Mouse (Mus musculus) heart, postnatal 0 days (tissue): ENCODE results near the gene Gm6583. TPM values are rescaled to one million over a fixed set of nuclear protein-coding genes. Genes with fewer than 3 reads are reported as not detected.
A peak's percentile ranks its signal among the peaks of the same experiment; 100 is the strongest.

Source experiments
- ATAC-seq: fragments of 200-750 bp; cut with Nextera tagmentation; 2 replicates; pipeline ENCODE4 v1.8.0; 2017; ENCODE audit warnings: low read depth, moderate number of reproducible peaks, moderate library complexity; ENCODE audit not compliant: insufficient read depth
- DNase-seq: peaks from one replicate; pipeline ENCODE4 v3.0.0-alpha.2; 2016; ENCODE audit warnings: low spot score
- H3K27ac ChIP-seq: fragments of 300-500 bp; sonication (generic); 2 replicates; pipeline ENCODE4 v1.5.1; 2014; ENCODE audit warnings: low read depth, mild to moderate bottlenecking
- H3K27me3 ChIP-seq: fragments of 300-500 bp; sonication (generic); 2 replicates; pipeline ENCODE4 v1.6.1; 2014; ENCODE audit warnings: low read length, mixed read lengths; ENCODE audit not compliant: control insufficient read depth, insufficient read depth
- H3K36me3 ChIP-seq: fragments of 300-500 bp; sonication (generic); replicated peaks from 2 replicates; pipeline ENCODE4 v1.6.1; 2014; ENCODE audit warnings: low read length, mixed read lengths; ENCODE audit not compliant: control insufficient read depth, insufficient read depth
- H3K4me1 ChIP-seq: fragments of 300-500 bp; sonication (generic); 2 replicates; pipeline ENCODE4 v1.6.1; 2014; ENCODE audit warnings: antibody characterized with exemption; ENCODE audit not compliant: control insufficient read depth, insufficient read depth
- H3K4me2 ChIP-seq: fragments of 300-500 bp; sonication (generic); 2 replicates; pipeline ENCODE4 v1.6.1; 2014; ENCODE audit warnings: low read depth, mild to moderate bottlenecking, low read length, moderate library complexity
- H3K4me3 ChIP-seq: fragments of 300-500 bp; sonication (generic); 2 replicates; pipeline ENCODE4 v1.5.1; 2014; ENCODE audit warnings: low read depth, low read length
- H3K9ac ChIP-seq: fragments of 300-500 bp; sonication (generic); replicated peaks from 2 replicates; pipeline ENCODE4 v1.6.1; 2014; ENCODE audit warnings: low read depth, low read length, mixed read lengths
- H3K9me3 ChIP-seq: fragments of 300-500 bp; sonication (generic); replicated peaks from 2 replicates; pipeline ENCODE4 v1.6.1; 2016; ENCODE audit warnings: low read length; ENCODE audit not compliant: control insufficient read depth
- CTCF ChIP-seq: IDR thresholded peaks from 2 replicates; pipeline ENCODE4 v1.5.1; 2016; ENCODE audit warnings: antibody characterized with exemption, control low read depth, low read depth
- EP300 ChIP-seq: IDR thresholded peaks from 2 replicates; pipeline ENCODE4 v1.6.1; 2016; ENCODE audit warnings: antibody characterized with exemption, low read depth
- WGBS: fragments of 180-500 bp; shearing (Covaris S2); extraction: QIAGEN DNeasy Blood & Tissue Kit; methylation state at CpG from one replicate; pipeline ENCODE4 v1.1.7; 2014; 5-methylcytosine and 5-hydroxymethylcytosine counted together
- polyA plus RNA-seq: library from polyadenylated mRNA; unstranded; fragments of >200 nt; fragmentation: Nextera tagmentation; extraction: Ambion mirVana; gene quantifications from 2 replicates; pipeline ENCODE4 v1.2.1, GENCODE M21; 2015
- total RNA-seq: library from RNA; depleted of rRNA; stranded (reverse); fragments of >200 nt; gene quantifications from 2 replicates; pipeline ENCODE4 v1.2.3, GENCODE M21; 2014; ENCODE audit warnings: low replicate concordance

The Gm6583 gene
- total and polyA plus RNA-seq, 2 experiments from 2014 or later, result not detected

DNA sequence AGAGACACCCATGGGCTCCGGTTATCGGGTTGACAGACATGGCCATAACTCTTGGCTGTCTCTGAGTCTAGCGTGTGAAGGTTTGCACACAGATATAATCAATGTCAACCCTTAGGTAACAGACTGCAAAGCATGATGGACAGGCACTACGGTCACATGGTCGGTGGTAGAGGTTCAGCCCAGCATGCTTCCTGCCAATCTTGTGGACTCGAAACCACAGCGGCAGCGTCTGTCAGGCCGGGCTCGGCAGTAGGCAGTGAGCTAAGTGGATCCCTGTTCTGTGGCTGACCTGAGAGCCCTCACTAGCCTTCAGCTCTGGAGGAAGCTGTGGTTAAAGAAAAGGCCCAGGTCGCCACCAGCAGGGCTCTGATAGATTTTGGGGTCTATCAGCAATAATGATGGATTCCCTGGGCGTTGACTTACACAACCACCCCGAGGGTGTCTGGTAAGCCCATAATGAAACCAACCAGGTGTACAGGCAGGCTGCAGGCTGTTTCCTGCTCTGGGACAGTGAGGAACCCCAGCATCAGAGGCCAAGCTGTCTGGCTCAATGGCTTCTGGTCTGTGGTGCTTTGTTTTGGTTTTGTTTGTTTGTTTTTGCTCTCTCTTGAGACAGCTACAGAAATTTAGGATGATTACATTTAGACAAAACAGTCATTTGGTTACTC, 29.1 kb upstream of the Gm6583 start:
- DNase-seq (no peak), ATAC-seq (no peak)
- Histone ChIP-seq H3K27ac (no peak overlapping the region), H3K4me1 (no peaks in the 10 kb centered on the region), H3K27me3 (peaks cover 17% of the 10 kb centered on the region), H3K9me3 (no peaks in the 10 kb centered on the region), H3K4me2 (no peak overlapping the region), H3K4me3 (no peak overlapping the region), H3K36me3 (no peaks in the 10 kb centered on the region), H3K9ac (no peak overlapping the region)
- TF ChIP-seq CTCF (no peak), EP300 (no peak)
- 80% methylated on average over 13 of the region's 13 CpGs for WGBS

- H3K4me3 ChIP-seq, result no peak overlapping the region
- 59% methylated on average over 16 of the region's 17 CpGs for WGBS
- no peak for TF ChIP-seq CTCF
- TF ChIP-seq EP300, result no peak
- H3K36me3 ChIP-seq, result peaks cover 17% of the 10 kb centered on the region
- no peaks in the 10 kb centered on the region for H3K4me1 ChIP-seq
- H3K9me3 ChIP-seq, result no peaks in the 10 kb centered on the region
- peak overlapping the region; percentile 9; the same call in 1 of the 2 replicates for H3K27ac ChIP-seq
- DNase-seq (no peak), ATAC-seq (peak; percentile 52; the same call in 1 of the 2 replicates)
- 0 out of 2 replicates have a peak, but pooled peaks cover 2% of the 10 kb centered on the region for H3K27me3 ChIP-seq
- no peak overlapping the region for H3K9ac ChIP-seq
- H3K4me2 ChIP-seq, result no peak overlapping the region
Observed at GRCm38 (mm10) chr5:112382641-112383330, 27.0 kb upstream of the Gm6583 start.

DNA sequence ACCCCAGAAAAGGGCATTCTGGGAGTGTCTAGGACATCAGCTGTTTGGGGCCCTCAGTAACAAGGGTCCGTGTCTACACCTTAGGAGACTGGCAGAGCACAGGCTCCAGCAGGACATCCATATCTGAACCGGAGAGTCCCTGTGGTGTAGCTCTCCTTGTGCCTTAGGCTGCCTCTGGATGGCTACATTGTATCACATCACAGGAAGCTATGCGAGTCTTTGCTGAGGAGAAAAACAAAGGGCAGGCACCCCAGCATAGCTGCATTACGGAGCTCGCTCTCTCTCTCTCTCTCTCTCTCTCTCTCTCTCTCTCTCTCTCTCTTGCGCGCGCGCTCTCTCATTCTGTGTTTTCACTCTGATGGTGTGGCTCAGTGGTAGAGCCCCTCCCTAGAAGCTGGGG, 26.2 kb upstream of the Gm6583 start:
- Histone ChIP-seq H3K36me3 (peaks cover 17% of the 10 kb centered on the region), H3K4me2 (no peak overlapping the region), H3K27me3 (no peaks in the 10 kb centered on the region), H3K9ac (no peak overlapping the region), H3K27ac (no peak overlapping the region), H3K9me3 (no peaks in the 10 kb centered on the region), H3K4me3 (no peak overlapping the region), H3K4me1 (no peaks in the 10 kb centered on the region)
- 78% methylated on average over 9 of the region's 9 CpGs for WGBS
- no peak for DNase-seq
- ATAC-seq, result no peak
- no peak for TF ChIP-seq EP300
- TF ChIP-seq CTCF, result no peak

DNA sequence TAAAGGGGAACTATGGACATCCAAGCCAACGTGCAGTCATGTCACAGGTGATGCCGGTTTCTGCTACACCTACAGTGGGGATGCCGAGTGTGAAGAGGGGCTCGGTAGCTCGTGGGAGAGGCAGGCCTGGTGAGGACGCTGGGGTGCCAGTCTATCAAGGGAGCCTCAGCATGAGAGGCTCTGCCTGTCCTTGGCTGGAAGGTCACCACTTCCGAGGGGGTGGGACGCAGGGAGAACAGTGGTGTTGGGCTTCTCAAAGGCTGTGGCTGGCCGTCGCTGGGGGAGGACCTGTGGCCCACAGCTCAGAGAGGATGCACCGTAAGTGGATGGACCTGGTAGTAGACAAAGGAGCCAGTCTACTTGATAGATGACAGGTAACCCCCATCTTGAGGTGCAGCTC, 25.3 kb upstream of the Gm6583 start:
- no peak for TF ChIP-seq EP300
- no peak for TF ChIP-seq CTCF
- 59% methylated on average over 11 of the region's 11 CpGs for WGBS

GRCm38 (mm10) chr5:112378716-112379115, 22.9 kb upstream of the Gm6583 start:
- Histone ChIP-seq H3K36me3 (peaks cover 36% of the 10 kb centered on the region), H3K4me3 (no peak overlapping the region), H3K9ac (no peak overlapping the region), H3K9me3 (no peaks in the 10 kb centered on the region), H3K27ac (no peak overlapping the region), H3K27me3 (no peaks in the 10 kb centered on the region), H3K4me1 (no peaks in the 10 kb centered on the region), H3K4me2 (no peak overlapping the region)
- DNase-seq, result no peak
- WGBS, result 70% methylated on average over 6 of the region's 6 CpGs
- ATAC-seq, result no peak
- TF ChIP-seq EP300 (no peak), CTCF (no peak)

More for the DNA sequence above, 25.3 kb upstream of the Gm6583 start:
- no peak overlapping the region for H3K27ac ChIP-seq
- DNase-seq (no peak), ATAC-seq (no peak)
- no peak overlapping the region for H3K9ac ChIP-seq
- peaks cover 17% of the 10 kb centered on the region for H3K36me3 ChIP-seq
- no peak overlapping the region for H3K4me3 ChIP-seq
- no peaks in the 10 kb centered on the region for H3K27me3 ChIP-seq
- no peak overlapping the region for H3K4me2 ChIP-seq
- no peaks in the 10 kb centered on the region for H3K4me1 ChIP-seq
- no peaks in the 10 kb centered on the region for H3K9me3 ChIP-seq
